Mouse (Mus musculus) MEL (cell line): Measurements from ENCODE around the gene Pfkm. TPM values are rescaled to one million over a fixed set of nuclear protein-coding genes. Genes with fewer than 3 reads are reported as not detected.

Experiments
- DNase-seq: peaks from one replicate; pipeline ENCODE4 v3.0.0; 2011; ENCODE audit warnings: low read depth, low spot score
- H3K27ac ChIP-seq: 2 replicates; pipeline ENCODE4 v1.5.1; 2012; ENCODE audit warnings: low read depth, mild to moderate bottlenecking, control low read depth, low read length, moderate library complexity; ENCODE audit not compliant: control insufficient read depth
- H3K27me3 ChIP-seq, 2 experiments: fragments of 150-350 bp in 1 of 2; sonication (generic) in 1 of 2; 2 replicates each; pipeline ENCODE4 v1.6.1; 2012; ENCODE audit warnings: low read length in 2 of 2, mild to moderate bottlenecking in 2 of 2, improper control_type of control experiment in 1 of 2, moderate library complexity in 1 of 2; ENCODE audit not compliant: insufficient read depth in 2 of 2, control insufficient read depth in 1 of 2
- H3K36me3 ChIP-seq, 2 experiments: 2 replicates each; pipeline ENCODE4 v1.6.1; 2012 to 2014; ENCODE audit warnings: low read length in 2 of 2, improper control_type of control experiment in 1 of 2, inconsistent platforms in 1 of 2, mild to moderate bottlenecking in 1 of 2; ENCODE audit not compliant: insufficient read depth in 2 of 2, control insufficient read depth in 1 of 2
- H3K4me1 ChIP-seq, 2 experiments: fragments of 150-350 bp in 1 of 2; sonication (generic) in 1 of 2; 2 replicates each; pipeline ENCODE4 v1.6.1; 2012; ENCODE audit warnings: low read length in 2 of 2, improper control_type of control experiment in 1 of 2, mild to moderate bottlenecking in 1 of 2; ENCODE audit not compliant: insufficient read depth in 2 of 2, control insufficient read depth in 1 of 2
- H3K4me3 ChIP-seq, 2 experiments: fragments of 150-350 bp in 1 of 2; sonication (generic) in 1 of 2; 2 replicates each; pipeline ENCODE4 v1.5.1; 2012; ENCODE audit warnings: low read depth in 2 of 2, low read length in 2 of 2, mild to moderate bottlenecking in 2 of 2, moderate library complexity in 2 of 2, control low read depth in 1 of 2, improper control_type of control experiment in 1 of 2; ENCODE audit not compliant: control insufficient read depth in 1 of 2, insufficient read depth in 1 of 2
- H3K79me2 ChIP-seq: 2 replicates; pipeline ENCODE4 v1.6.1; 2012; ENCODE audit warnings: mild to moderate bottlenecking, low read length, moderate library complexity; ENCODE audit not compliant: control insufficient read depth, poor library complexity, insufficient read depth
- H3K9ac ChIP-seq: 2 replicates; pipeline ENCODE4 v1.6.1; 2012; ENCODE audit warnings: low read depth, mild to moderate bottlenecking, control low read depth, low read length, moderate library complexity; ENCODE audit not compliant: control insufficient read depth, poor library complexity, severe bottlenecking
- H3K9me3 ChIP-seq: fragments of 150-350 bp; sonication (generic); replicated peaks from 2 replicates; pipeline ENCODE4 v1.6.1; 2012; ENCODE audit warnings: mild to moderate bottlenecking, low read length, improper control_type of control experiment, moderate library complexity; ENCODE audit not compliant: insufficient read depth
- BHLHE40 ChIP-seq: IDR thresholded peaks from 2 replicates; pipeline ENCODE4 v1.6.1; 2012; ENCODE audit warnings: low read depth, mild to moderate bottlenecking, inconsistent platforms, low read length, improper control_type of control experiment, borderline replicate concordance
- CHD1 ChIP-seq: IDR thresholded peaks from 2 replicates; pipeline ENCODE4 v1.6.1; 2012; ENCODE audit warnings: low read depth, mild to moderate bottlenecking, inconsistent platforms, low read length, improper control_type of control experiment
- CHD2 ChIP-seq: IDR thresholded peaks from 2 replicates; pipeline ENCODE4 v1.6.1; 2011; ENCODE audit warnings: low read length, improper control_type of control experiment
- CTCF ChIP-seq, 3 experiments: IDR thresholded peaks in 2 of 3; conservative IDR thresholded peaks in 1 of 3; 2 replicates each; pipeline ENCODE4 v1.5.1; 2011 to 2012; ENCODE audit warnings: low read length in 3 of 3, low read depth in 2 of 3, mild to moderate bottlenecking in 2 of 3, improper control_type of control experiment in 1 of 3, inconsistent platforms in 1 of 3, mixed read lengths in 1 of 3, moderate library complexity in 1 of 3; ENCODE audit not compliant: control insufficient read depth in 1 of 3, insufficient read depth in 1 of 3, poor library complexity in 1 of 3, severe bottlenecking in 1 of 3
- E2F4 ChIP-seq: IDR thresholded peaks from 2 replicates; pipeline ENCODE4 v1.6.1; 2011; ENCODE audit warnings: low read depth, low read length, improper control_type of control experiment, borderline replicate concordance
- ELF1 ChIP-seq: IDR thresholded peaks from 2 replicates; pipeline ENCODE4 v1.6.1; 2014; ENCODE audit warnings: low read depth, mild to moderate bottlenecking, inconsistent platforms, low read length, improper control_type of control experiment, moderate library complexity
- EP300 ChIP-seq, 2 experiments: IDR thresholded peaks; 2 replicates each; pipeline ENCODE4 v1.6.1; 2011; ENCODE audit warnings: improper control_type of control experiment in 2 of 2, low read length in 2 of 2, low read depth in 1 of 2, mild to moderate bottlenecking in 1 of 2
- GATA1 ChIP-seq: IDR thresholded peaks from 2 replicates; pipeline ENCODE4 v1.6.1; 2011; ENCODE audit warnings: low read depth, low read length, improper control_type of control experiment
- HCFC1 ChIP-seq: IDR thresholded peaks from 2 replicates; pipeline ENCODE4 v1.6.1; 2012; ENCODE audit warnings: low read depth, mild to moderate bottlenecking, inconsistent platforms, low read length, improper control_type of control experiment, moderate library complexity
- KAT2A ChIP-seq: conservative IDR thresholded peaks from 2 replicates; pipeline ENCODE4 v1.6.1; 2012; ENCODE audit warnings: low read depth, low read length, improper control_type of control experiment, inconsistent platforms
- MAFK ChIP-seq: IDR thresholded peaks from 2 replicates; pipeline ENCODE4 v1.6.1; 2011; ENCODE audit warnings: low read depth, mild to moderate bottlenecking, low read length, improper control_type of control experiment, borderline replicate concordance
- MAX ChIP-seq: IDR thresholded peaks from 2 replicates; pipeline ENCODE4 v1.6.1; 2011; ENCODE audit warnings: low read length, improper control_type of control experiment
- MYB ChIP-seq: IDR thresholded peaks from 2 replicates; pipeline ENCODE4 v1.6.1; 2011; ENCODE audit warnings: mild to moderate bottlenecking, low read depth, low read length, improper control_type of control experiment
- MYC ChIP-seq: IDR thresholded peaks from 2 replicates; pipeline ENCODE4 v1.6.1; 2011; ENCODE audit warnings: low read depth, mild to moderate bottlenecking, low read length, improper control_type of control experiment, moderate library complexity
- NELFE ChIP-seq: IDR thresholded peaks from 2 replicates; pipeline ENCODE4 v1.6.1; 2011; ENCODE audit warnings: low read depth, low read length, improper control_type of control experiment
- NRF1 ChIP-seq: IDR thresholded peaks from 2 replicates; pipeline ENCODE4 v1.6.1; 2014; ENCODE audit warnings: low read depth, mild to moderate bottlenecking, inconsistent platforms, low read length, improper control_type of control experiment, moderate library complexity; ENCODE audit not compliant: poor library complexity, insufficient read depth, severe bottlenecking
- POLR2AphosphoS2 ChIP-seq: IDR thresholded peaks from 2 replicates; pipeline ENCODE4 v1.6.1; 2011; ENCODE audit warnings: low read length, improper control_type of control experiment
- POLR2AphosphoS5 ChIP-seq: IDR thresholded peaks from 2 replicates; pipeline ENCODE4 v1.6.1; 2012; ENCODE audit warnings: low read depth, borderline replicate concordance, mild to moderate bottlenecking, inconsistent platforms, low read length, moderate library complexity, mixed read lengths
- RAD21 ChIP-seq: IDR thresholded peaks from 2 replicates; pipeline ENCODE4 v1.6.1; 2011; ENCODE audit warnings: mild to moderate bottlenecking, low read depth, low read length, improper control_type of control experiment
- SIN3A ChIP-seq: IDR thresholded peaks from 2 replicates; pipeline ENCODE4 v1.6.1; 2012; ENCODE audit warnings: low read length, improper control_type of control experiment, inconsistent platforms
- SMC3 ChIP-seq: IDR thresholded peaks from 2 replicates; pipeline ENCODE4 v1.6.1; 2011; ENCODE audit warnings: low read depth, low read length, improper control_type of control experiment
- TAL1 ChIP-seq: IDR thresholded peaks from 2 replicates; pipeline ENCODE4 v1.6.1; 2012; ENCODE audit warnings: mild to moderate bottlenecking, inconsistent platforms, low read length, moderate library complexity, mixed read lengths
- TCF12 ChIP-seq: IDR thresholded peaks from 2 replicates; pipeline ENCODE4 v1.6.1; 2014; ENCODE audit warnings: low read depth, mild to moderate bottlenecking, inconsistent platforms, low read length, improper control_type of control experiment, moderate library complexity
- UBTF ChIP-seq: IDR thresholded peaks from 2 replicates; pipeline ENCODE4 v1.6.1; 2012; ENCODE audit warnings: low read depth, mild to moderate bottlenecking, inconsistent platforms, low read length, improper control_type of control experiment, moderate library complexity, borderline replicate concordance; ENCODE audit not compliant: insufficient read depth
- USF2 ChIP-seq, 2 experiments: IDR thresholded peaks; 2 replicates each; pipeline ENCODE4 v1.6.1; 2011 to 2012; ENCODE audit warnings: improper control_type of control experiment in 2 of 2, low read length in 2 of 2, borderline replicate concordance in 1 of 2, inconsistent platforms in 1 of 2, low read depth in 1 of 2, mild to moderate bottlenecking in 1 of 2; ENCODE audit not compliant: insufficient read depth in 1 of 2
- ZC3H11A ChIP-seq: IDR thresholded peaks from 2 replicates; pipeline ENCODE4 v1.6.1; 2012; ENCODE audit warnings: low read depth, mild to moderate bottlenecking, inconsistent platforms, low read length, improper control_type of control experiment
- ZKSCAN1 ChIP-seq: IDR thresholded peaks from 2 replicates; pipeline ENCODE4 v1.6.1; 2012; ENCODE audit warnings: low read depth, mild to moderate bottlenecking, inconsistent platforms, low read length, improper control_type of control experiment, moderate library complexity
- ZNF384 ChIP-seq: IDR thresholded peaks from 2 replicates; pipeline ENCODE4 v1.6.1; 2012; ENCODE audit warnings: low read depth, mild to moderate bottlenecking, inconsistent platforms, low read length, improper control_type of control experiment
- polyA plus RNA-seq, 2 experiments: library from polyadenylated mRNA; stranded (reverse) in 1 of 2; unstranded in 1 of 2; fragments of >175 nt in 1 of 2; fragments of >200 nt in 1 of 2; gene quantifications; 2 replicates each; pipeline versions ENCODE4 v1.2.1 to v1.2.4; 2012; ENCODE audit warnings: low replicate concordance in 2 of 2, low read depth in 1 of 2; ENCODE audit not compliant: insufficient read length in 2 of 2, insufficient read depth in 1 of 2, missing spikeins in 1 of 2
- total RNA-seq: library from RNA; depleted of rRNA; stranded (reverse); fragments of 300-350 nt; gene quantifications from 2 replicates; pipeline ENCODE4 v1.2.3, GENCODE M21; 2012

The Pfkm gene
- total and polyA plus RNA-seq, 3 experiments, result 125 to 150 TPM; not detected in 1

DNA sequence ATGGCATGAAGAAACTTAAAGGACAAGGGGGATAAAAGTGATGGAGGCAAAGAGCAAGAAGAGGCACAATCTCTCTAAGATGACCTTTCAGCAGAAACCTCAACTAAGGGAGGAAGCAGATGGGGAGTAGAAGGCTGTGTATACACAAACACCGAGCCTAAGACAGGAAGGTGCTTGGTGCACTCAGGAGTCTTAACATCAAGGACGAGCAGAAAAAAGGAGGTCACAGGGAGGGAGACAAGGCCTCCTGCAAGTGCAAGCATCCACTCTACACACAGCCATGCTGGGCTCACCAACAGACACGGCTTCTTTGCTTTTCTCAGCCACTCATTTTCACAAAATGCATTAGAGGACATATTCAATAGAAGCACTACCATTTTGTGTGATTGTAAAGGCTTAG is 24.9 kb upstream of the Pfkm start:
- no peak for DNase-seq
- Histone ChIP-seq H3K27me3 (no peaks in the 10 kb centered on the region), H3K9ac (no peak overlapping the region), H3K4me1 (no peaks in the 10 kb centered on the region), H3K79me2 (no peaks in the 10 kb centered on the region), H3K4me3 (no peak overlapping the region), H3K9me3 (no peaks in the 10 kb centered on the region), H3K27ac (no peak overlapping the region), H3K36me3 (peaks cover 0 to 70% of the 10 kb centered on the region in 2 experiments; a peak in 2 of 4 replicates)
- TF ChIP-seq MYC (no peak), MAX (no peak), USF2 (IDR thresholded peaks at IDR 0.05; ENCODE audit: borderline replicate concordance in 1 of 2, insufficient read depth in 1 of 2, low read depth in 1 of 2, low read length in 2 of 2) (no peak), NRF1 (no peak), POLR2AphosphoS5 (no peak), SMC3 (no peak), MYB (no peak), SIN3A (no peak), BHLHE40 (no peak), CHD1 (no peak), CTCF (IDR thresholded peaks at IDR 0.05 in 2 of 3, conservative IDR thresholded peaks at IDR 0.05 in 1 of 3; ENCODE audit: control insufficient read depth in 1 of 3, insufficient read depth in 1 of 3, low read depth in 2 of 3, low read length in 3 of 3, poor library complexity in 1 of 3, severe bottlenecking in 1 of 3) (no peak), CHD2 (no peak), ZNF384 (no peak), TCF12 (no peak), NELFE (no peak)

DNA sequence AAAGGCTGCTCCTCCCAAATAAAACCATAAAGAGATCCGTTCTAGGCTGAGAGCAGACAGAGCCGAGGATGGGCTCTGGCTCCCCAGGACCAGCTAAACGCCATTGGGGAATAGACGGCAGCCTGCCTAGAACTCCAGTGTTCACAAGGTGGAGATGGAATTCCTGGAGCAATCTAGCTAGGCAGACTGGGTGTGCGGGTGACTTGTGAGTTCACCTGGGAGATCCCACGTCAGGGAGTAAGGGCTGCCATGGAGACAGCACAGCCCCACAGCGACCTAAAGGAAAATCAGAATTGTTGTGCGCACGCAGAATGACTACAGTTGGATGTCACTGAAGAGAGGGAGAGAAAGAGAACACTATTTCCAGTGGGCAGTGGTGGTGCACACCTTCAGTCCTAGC is 23.9 kb upstream of the Pfkm start:
- Histone ChIP-seq H3K9ac (no peak overlapping the region), H3K36me3 (peaks cover 0 to 70% of the 10 kb centered on the region in 2 experiments; a peak in 2 of 4 replicates), H3K79me2 (no peaks in the 10 kb centered on the region), H3K27ac (no peak overlapping the region), H3K4me1 (no peaks in the 10 kb centered on the region), H3K9me3 (no peaks in the 10 kb centered on the region), H3K27me3 (no peaks in the 10 kb centered on the region), H3K4me3 (no peak overlapping the region)
- DNase-seq, result no peak
- TF ChIP-seq POLR2AphosphoS2 (no peak), HCFC1 (no peak), UBTF (no peak), ZC3H11A (no peak), TAL1 (no peak), KAT2A (no peak), GATA1 (no peak), NRF1 (no peak), POLR2AphosphoS5 (no peak), RAD21 (no peak), E2F4 (no peak), MAFK (no peak), ELF1 (no peak), TCF12 (no peak), EP300 (IDR thresholded peaks at IDR 0.05; ENCODE audit: low read depth in 1 of 2, low read length in 2 of 2) (no peak), CHD1 (no peak), ZKSCAN1 (no peak), CTCF (IDR thresholded peaks at IDR 0.05 in 2 of 3, conservative IDR thresholded peaks at IDR 0.05 in 1 of 3; ENCODE audit: control insufficient read depth in 1 of 3, insufficient read depth in 1 of 3, low read depth in 2 of 3, low read length in 3 of 3, poor library complexity in 1 of 3, severe bottlenecking in 1 of 3) (no peak), USF2 (IDR thresholded peaks at IDR 0.05; ENCODE audit: borderline replicate concordance in 1 of 2, insufficient read depth in 1 of 2, low read depth in 1 of 2, low read length in 2 of 2) (no peak)
